Mouse (Mus musculus): ENCODE measurements around the gene Gm20388. TPM values are rescaled to one million over a fixed set of nuclear protein-coding genes. Genes with fewer than 3 reads are reported as not detected.

Gene Gm20388
- polyA plus RNA-seq, 1 experiment from 2014 or later: 1.7 TPM

DNA sequence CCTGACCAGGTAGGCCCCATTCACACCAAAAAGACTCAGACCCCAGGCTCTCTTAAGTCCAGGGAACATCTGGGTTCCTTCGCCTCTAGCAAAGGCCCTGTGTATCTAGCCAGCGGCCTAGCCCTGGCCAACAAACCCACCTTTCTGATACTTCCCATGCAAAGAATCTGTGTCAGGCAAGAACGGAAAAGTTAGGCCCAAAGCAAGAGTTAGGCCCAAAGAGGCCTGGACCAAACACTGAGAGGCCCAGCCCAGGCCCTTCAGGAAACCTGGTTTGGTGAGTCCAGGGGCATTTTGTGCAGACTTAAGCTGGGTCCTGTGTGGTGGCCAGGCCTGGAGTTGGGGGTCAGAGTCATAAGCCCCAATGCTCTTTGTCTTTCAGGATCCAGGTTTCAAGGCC is 1174.9 kb downstream of the Gm20388 start:
- Histone ChIP-seq H3K36me3 (no peaks in the 10 kb centered on the region), H3K4me3 (peak overlapping the region; percentile 59; the same call in 1 of the 2 replicates), H3K27me3 (ENCODE audit: insufficient read depth, poor library complexity, severe bottlenecking) (peaks cover 100% of the 10 kb centered on the region), H3K9me3 (no peaks in the 10 kb centered on the region), H3K27ac (no peak overlapping the region), H3K4me1 (replicated peaks) (peaks cover 51% of the 10 kb centered on the region)
- DNase-seq (ENCODE audit: low spot score): peak; percentile 30
- WGBS: 17% methylated on average over 3 of the region's 3 CpGs

GRCm38 (mm10) chr8:121086004-121086900 is 1175.6 kb downstream of the Gm20388 start:
- Histone ChIP-seq H3K27me3 (ENCODE audit: insufficient read depth, poor library complexity, severe bottlenecking) (peaks cover 100% of the 10 kb centered on the region), H3K4me1 (replicated peaks) (peaks cover 53% of the 10 kb centered on the region), H3K9me3 (no peaks in the 10 kb centered on the region), H3K36me3 (no peaks in the 10 kb centered on the region), H3K27ac (no peak overlapping the region), H3K4me3 (peak overlapping the region; percentile 9; the same call in 1 of the 2 replicates)
- peak; percentile 43 for DNase-seq (ENCODE audit: low spot score)
- WGBS: 3% methylated on average over 19 of the region's 19 CpGs

- WGBS: 3% methylated on average over 8 of the region's 8 CpGs
- Histone ChIP-seq H3K4me1 (replicated peaks) (peaks cover 46% of the 10 kb centered on the region), H3K27me3 (ENCODE audit: insufficient read depth, poor library complexity, severe bottlenecking) (peaks cover 100% of the 10 kb centered on the region), H3K9me3 (no peaks in the 10 kb centered on the region), H3K27ac (no peak overlapping the region), H3K4me3 (no peak overlapping the region), H3K36me3 (no peaks in the 10 kb centered on the region)
- DNase-seq (ENCODE audit: low spot score): no peak
Measured at GRCm38 (mm10) chr8:121088281-121088680, 1177.6 kb downstream of the Gm20388 start.

- peaks cover 38% of the 10 kb centered on the region for H3K4me1 ChIP-seq (replicated peaks)
- H3K36me3 ChIP-seq: no peaks in the 10 kb centered on the region
- no peaks in the 10 kb centered on the region for H3K9me3 ChIP-seq
- H3K27ac ChIP-seq: no peak overlapping the region
- H3K4me3 ChIP-seq: peak overlapping the region; percentile 1; the same call in 1 of the 2 replicates
- WGBS: 1% methylated on average over 40 of the region's 40 CpGs
- H3K27me3 ChIP-seq (ENCODE audit: insufficient read depth, poor library complexity, severe bottlenecking): peaks cover 100% of the 10 kb centered on the region
- peak; percentile 53 for DNase-seq (ENCODE audit: low spot score)
Measured at GRCm38 (mm10) chr8:121088871-121089630, 1178.4 kb downstream of the Gm20388 start.

DNA sequence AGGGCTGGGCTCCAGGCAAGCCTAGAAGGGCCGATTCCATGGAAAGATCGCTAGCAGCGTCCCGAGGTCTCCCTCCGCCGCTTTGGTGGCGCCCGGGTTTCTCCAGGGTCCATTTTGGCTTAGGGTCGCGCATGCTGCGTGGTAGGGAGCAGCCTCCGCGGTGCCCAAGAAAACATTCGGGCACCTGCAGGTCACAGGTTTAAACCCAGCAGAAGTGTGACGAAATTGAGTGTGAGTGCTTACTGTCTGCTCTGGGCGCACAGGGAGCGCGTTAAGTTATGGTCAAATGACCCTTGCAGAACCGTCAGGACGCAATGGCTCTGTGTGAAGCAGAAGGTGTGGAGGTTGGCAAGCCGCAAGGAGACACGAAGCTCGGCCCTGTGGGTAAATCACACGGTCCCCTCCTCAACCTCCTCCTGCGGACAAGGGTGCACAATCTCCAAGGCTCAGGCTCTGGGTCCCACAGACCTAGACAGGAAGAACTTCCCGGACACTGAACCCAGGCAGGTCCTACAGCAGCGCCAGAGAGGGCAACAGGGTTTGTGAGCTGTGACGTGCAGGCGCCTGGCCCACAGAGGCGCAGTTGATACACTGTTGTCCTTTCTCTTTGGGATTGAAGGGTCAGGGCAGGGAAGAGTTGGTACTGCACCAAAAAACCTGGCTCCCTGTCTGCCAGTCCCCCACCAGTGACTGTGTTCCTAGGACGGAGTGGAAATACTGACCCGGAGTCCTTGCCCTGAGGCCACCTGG is 1179.2 kb downstream of the Gm20388 start:
- Histone ChIP-seq H3K4me1 (replicated peaks) (peaks cover 31% of the 10 kb centered on the region), H3K9me3 (no peaks in the 10 kb centered on the region), H3K27ac (no peak overlapping the region), H3K36me3 (no peaks in the 10 kb centered on the region), H3K27me3 (ENCODE audit: insufficient read depth, poor library complexity, severe bottlenecking) (peaks cover 98% of the 10 kb centered on the region), H3K4me3 (0 out of 2 replicates have a peak overlapping the region, but pooled peaks have one; percentile 1)
- 3% methylated on average over 32 of the region's 32 CpGs for WGBS
- peak; percentile 28 for DNase-seq (ENCODE audit: low spot score)

DNA sequence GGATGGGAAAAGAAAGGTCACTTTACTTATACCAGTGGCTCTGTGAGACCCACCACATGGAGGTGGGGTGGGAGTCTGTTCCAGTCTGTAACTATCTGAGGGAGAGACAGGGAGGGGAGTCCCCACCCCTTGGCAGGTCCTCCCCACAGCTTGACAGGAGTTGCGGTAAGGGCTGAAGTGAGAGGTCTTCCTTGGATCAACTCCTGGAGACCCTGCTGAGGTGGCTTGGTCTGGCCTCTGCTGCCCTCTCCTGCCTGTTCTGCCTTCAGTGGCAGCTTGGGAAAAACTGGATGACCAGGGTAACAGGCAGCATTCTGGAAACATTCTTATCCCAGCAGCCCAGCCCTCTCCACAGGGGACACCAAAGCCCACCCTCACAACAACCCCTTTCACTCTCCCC is 1180.1 kb downstream of the Gm20388 start:
- no peak overlapping the region for H3K27ac ChIP-seq
- peaks cover 97% of the 10 kb centered on the region for H3K27me3 ChIP-seq (ENCODE audit: insufficient read depth, poor library complexity, severe bottlenecking)
- H3K9me3 ChIP-seq: no peaks in the 10 kb centered on the region
- DNase-seq (ENCODE audit: low spot score): peak; percentile 53
- no peaks in the 10 kb centered on the region for H3K36me3 ChIP-seq
- peaks cover 26% of the 10 kb centered on the region for H3K4me1 ChIP-seq (replicated peaks)
- no peak overlapping the region for H3K4me3 ChIP-seq
- 0% methylated on average over 1 of the region's 1 CpGs for WGBS

DNA sequence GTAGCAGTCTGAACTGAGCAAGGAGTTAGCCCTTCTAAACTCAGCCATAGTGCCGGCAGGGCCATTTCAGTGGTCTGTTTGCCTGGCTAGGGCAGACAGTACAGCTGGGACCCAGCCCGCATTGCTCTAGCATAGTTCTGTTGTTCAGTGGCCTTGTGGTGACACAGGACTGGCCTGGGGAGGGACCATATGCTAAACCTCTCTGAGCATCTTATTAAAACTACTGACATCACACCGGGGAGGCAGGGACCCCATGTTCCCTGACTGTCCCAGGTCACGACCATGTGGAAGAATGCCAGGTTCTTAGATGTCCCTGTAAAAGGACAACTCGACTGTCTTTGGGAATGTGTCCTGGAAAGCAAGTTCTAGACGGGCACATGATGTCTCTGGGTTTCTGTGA is 1181.5 kb downstream of the Gm20388 start:
- H3K27me3 ChIP-seq (ENCODE audit: insufficient read depth, poor library complexity, severe bottlenecking): peaks cover 83% of the 10 kb centered on the region
- no peak overlapping the region for H3K27ac ChIP-seq
- H3K4me1 ChIP-seq (replicated peaks): peaks cover 26% of the 10 kb centered on the region
- peak; percentile 5 for DNase-seq (ENCODE audit: low spot score)
- WGBS: 36% methylated on average over 6 of the region's 6 CpGs
- peaks cover 8% of the 10 kb centered on the region for H3K36me3 ChIP-seq
- no peaks in the 10 kb centered on the region for H3K9me3 ChIP-seq
- no peak overlapping the region for H3K4me3 ChIP-seq

DNA sequence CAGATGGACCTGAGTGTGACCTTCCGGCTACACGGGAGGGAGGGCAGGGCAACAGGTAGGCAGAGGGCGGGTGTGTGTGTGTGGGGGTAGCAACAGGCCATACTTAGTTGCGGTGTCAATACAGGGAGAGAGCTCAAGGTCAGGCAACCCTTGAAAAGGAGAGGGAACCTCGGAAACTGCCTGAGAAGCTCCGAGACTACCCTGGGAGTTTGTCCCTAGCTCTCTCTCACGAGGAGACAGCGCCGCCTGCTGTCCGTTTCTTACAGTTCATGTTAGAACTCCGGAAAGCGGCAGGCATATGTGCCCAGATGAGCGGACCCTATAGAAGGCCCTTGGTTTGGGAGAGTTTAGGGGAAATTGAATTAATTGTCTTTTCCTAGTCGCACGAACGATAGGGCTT is 1182.0 kb downstream of the Gm20388 start:
- no peak overlapping the region for H3K4me3 ChIP-seq
- peaks cover 13% of the 10 kb centered on the region for H3K36me3 ChIP-seq
- H3K9me3 ChIP-seq: no peaks in the 10 kb centered on the region
- H3K4me1 ChIP-seq (replicated peaks): peaks cover 26% of the 10 kb centered on the region
- peaks cover 78% of the 10 kb centered on the region for H3K27me3 ChIP-seq (ENCODE audit: insufficient read depth, poor library complexity, severe bottlenecking)
- H3K27ac ChIP-seq: no peak overlapping the region
- 6% methylated on average over 16 of the region's 16 CpGs for WGBS
- peak; percentile 88 for DNase-seq (ENCODE audit: low spot score)

- H3K4me3 ChIP-seq: no peak overlapping the region
- H3K9me3 ChIP-seq: no peaks in the 10 kb centered on the region
- H3K27ac ChIP-seq: no peak overlapping the region
- H3K4me1 ChIP-seq (replicated peaks): peaks cover 26% of the 10 kb centered on the region
- peak; percentile 3 for DNase-seq (ENCODE audit: low spot score)
- H3K27me3 ChIP-seq (ENCODE audit: insufficient read depth, poor library complexity, severe bottlenecking): peaks cover 70% of the 10 kb centered on the region
- peaks cover 21% of the 10 kb centered on the region for H3K36me3 ChIP-seq
- 59% methylated on average over 6 of the region's 6 CpGs for WGBS
Measured at GRCm38 (mm10) chr8:121093496-121093895, 1182.9 kb downstream of the Gm20388 start.

- Histone ChIP-seq H3K4me1 (replicated peaks) (peaks cover 26% of the 10 kb centered on the region), H3K36me3 (peaks cover 70% of the 10 kb centered on the region), H3K4me3 (no peak overlapping the region), H3K27ac (no peak overlapping the region), H3K9me3 (no peaks in the 10 kb centered on the region), H3K27me3 (ENCODE audit: insufficient read depth, poor library complexity, severe bottlenecking) (0 out of 2 replicates have a peak, but pooled peaks cover 2% of the 10 kb centered on the region)
- 51% methylated on average over 17 of the region's 17 CpGs for WGBS
- peak; percentile 86 for DNase-seq (ENCODE audit: low spot score)
Measured at GRCm38 (mm10) chr8:121104049-121104818, 1193.6 kb downstream of the Gm20388 start.

GRCm38 (mm10) chr8:121107668-121108656 is 1197.3 kb downstream of the Gm20388 start, which contains the start of gene Mthfsd:
TSS of gene Mthfsd (minus strand) at chr8:121108392.
- WGBS: 2% methylated on average over 75 of the region's 75 CpGs
- Histone ChIP-seq H3K27ac (peak within 1 kb of the TSS; percentile 92), H3K27me3 (ENCODE audit: insufficient read depth, poor library complexity, severe bottlenecking) (peaks cover 39% of the 10 kb centered on the region), H3K4me3 (peak within 1 kb of the TSS; percentile 80), H3K4me1 (replicated peaks) (peaks cover 26% of the 10 kb centered on the region), H3K36me3 (peaks cover 33% of the 10 kb centered on the region), H3K9me3 (no peaks in the 10 kb centered on the region)
- DNase-seq (ENCODE audit: low spot score): peak; percentile 98

Measured in hindbrain, embryonic 10.5 days (tissue).